In genomic region chr2:93035631-93036030, GRCm38 (mm10) we compare ENCODE assay signal across 8 mouse cellular contexts. TPM values are rescaled to one million over a fixed set of nuclear protein-coding genes. Genes with fewer than 3 reads are reported as not detected.
DNase-seq lines count a peak whose midpoint lies in the region; ATAC-seq lines count a peak whose summit lies in the region.
"Had no signal": no experiment of that assay in that cellular context is flagged by ENCODE, and none has a peak within 500 bp of the region (broad histone marks: within the 10 kb centered on the region; RNA-seq: fewer than 3 reads in every experiment).

No protein-coding gene starts in this region.

- no peak overlapping the region for H3K4me2 ChIP-seq in midbrain, embryonic 12.5 days (replicated peaks)
- H3K4me2 ChIP-seq in midbrain, embryonic 11.5 days: no peak overlapping the region
- H3K4me2 ChIP-seq in heart, embryonic 16.5 days (ENCODE audit: low read depth, low read length): no peak overlapping the region
- H3K4me2 ChIP-seq in neural tube, embryonic 15.5 days: no peak overlapping the region

- peaks cover 4% of the 10 kb centered on the region; the same call in 1 of the 2 replicates for H3K27me3 ChIP-seq in midbrain, embryonic 12.5 days
- no peaks in the 10 kb centered on the region for H3K27me3 ChIP-seq in midbrain, embryonic 11.5 days (ENCODE audit: control insufficient read depth, insufficient read depth, low read length)
- H3K27me3 ChIP-seq in heart, embryonic 16.5 days (ENCODE audit: control insufficient read depth, insufficient read depth, low read length): no peaks in the 10 kb centered on the region
- H3K27me3 ChIP-seq in neural tube, embryonic 15.5 days (replicated peaks): no peaks in the 10 kb centered on the region

- intact Hi-C loops in left cerebral cortex, postnatal 4 days (cut with DNase I): no loop called here

- peak; percentile 39; the same call in 1 of the 2 replicates for ATAC-seq in midbrain, embryonic 12.5 days (ENCODE audit: low FRiP score, low read depth)
- ATAC-seq in midbrain, embryonic 11.5 days (ENCODE audit: low FRiP score): no peak
- ATAC-seq in heart, embryonic 16.5 days (replicated peaks; ENCODE audit: extremely low read depth, insufficient read depth, low FRiP score): peak; percentile 57
- ATAC-seq in neural tube, embryonic 15.5 days (ENCODE audit: low FRiP score): no peak

- no peaks in the 10 kb centered on the region for H3K36me3 ChIP-seq in midbrain, embryonic 12.5 days
- no peaks in the 10 kb centered on the region for H3K36me3 ChIP-seq in midbrain, embryonic 11.5 days (ENCODE audit: control insufficient read depth, insufficient read depth, low read length)
- H3K36me3 ChIP-seq in heart, embryonic 16.5 days (ENCODE audit: control insufficient read depth, insufficient read depth): no peaks in the 10 kb centered on the region
- no peaks in the 10 kb centered on the region for H3K36me3 ChIP-seq in neural tube, embryonic 15.5 days

- 17% methylated on average over 7 of the region's 7 CpGs for WGBS in midbrain, embryonic 12.5 days
- WGBS in midbrain, embryonic 11.5 days: 17% methylated on average over 7 of the region's 7 CpGs
- 33% methylated on average over 7 of the region's 7 CpGs for WGBS in heart, embryonic 16.5 days
- 41% methylated on average over 7 of the region's 7 CpGs for WGBS in neural tube, embryonic 15.5 days

- no peak for DNase-seq in midbrain, embryonic 11.5 days (ENCODE audit: low spot score, missing footprints)
- DNase-seq in kidney, postnatal 4 days: peak; percentile 54 to 72
- no peak for DNase-seq in right cerebral cortex, postnatal 25 days
- DNase-seq in left cerebral cortex, postnatal 4 days: no peak

- H3K9me3 ChIP-seq in midbrain, embryonic 12.5 days: no peaks in the 10 kb centered on the region
- no peaks in the 10 kb centered on the region for H3K9me3 ChIP-seq in midbrain, embryonic 11.5 days (ENCODE audit: control insufficient read depth, low read length)
- H3K9me3 ChIP-seq in heart, embryonic 16.5 days (replicated peaks; ENCODE audit: control insufficient read depth, low read length): no peaks in the 10 kb centered on the region
- H3K9me3 ChIP-seq in neural tube, embryonic 15.5 days (replicated peaks): no peaks in the 10 kb centered on the region

- no peak overlapping the region for H3K4me3 ChIP-seq in midbrain, embryonic 12.5 days
- H3K4me3 ChIP-seq in midbrain, embryonic 11.5 days (ENCODE audit: low read depth, low read length): no peak overlapping the region
- no peak overlapping the region for H3K4me3 ChIP-seq in heart, embryonic 16.5 days (ENCODE audit: low read length)
- H3K4me3 ChIP-seq in neural tube, embryonic 15.5 days (replicated peaks): no peak overlapping the region

- no peak overlapping the region for H3K27ac ChIP-seq in midbrain, embryonic 12.5 days (replicated peaks)
- no peak overlapping the region for H3K27ac ChIP-seq in midbrain, embryonic 11.5 days (ENCODE audit: low read depth, low read length)
- H3K27ac ChIP-seq in heart, embryonic 16.5 days (ENCODE audit: low read length): peak overlapping the region; percentile 6; the same call in 1 of the 2 replicates
- H3K27ac ChIP-seq in neural tube, embryonic 15.5 days (replicated peaks): no peak overlapping the region
- H3K27ac ChIP-seq: macrophage had no signal

- H3K9ac ChIP-seq in midbrain, embryonic 12.5 days (replicated peaks): no peak overlapping the region
- H3K9ac ChIP-seq in midbrain, embryonic 11.5 days (ENCODE audit: low read length): no peak overlapping the region
- H3K9ac ChIP-seq in heart, embryonic 16.5 days (ENCODE audit: low read length): peak overlapping the region; percentile 54
- H3K9ac ChIP-seq in neural tube, embryonic 15.5 days (replicated peaks): 0 out of 2 replicates have a peak overlapping the region, but pooled peaks have one; percentile 10

- H3K4me1 ChIP-seq in midbrain, embryonic 12.5 days: peaks cover 42% of the 10 kb centered on the region
- H3K4me1 ChIP-seq in midbrain, embryonic 11.5 days (ENCODE audit: control insufficient read depth, insufficient read depth, low read length): peaks cover 23% of the 10 kb centered on the region
- peaks cover 63% of the 10 kb centered on the region for H3K4me1 ChIP-seq in heart, embryonic 16.5 days (ENCODE audit: control insufficient read depth, insufficient read depth, low read length)
- H3K4me1 ChIP-seq in neural tube, embryonic 15.5 days: peaks cover 35% of the 10 kb centered on the region

RNA-seq across cellular contexts. Expression of gene Prdm11, which starts 10.3 kb away (rescaled TPM):
- polyA plus RNA-seq in midbrain, embryonic 12.5 days (2016; fragmentation: Nextera tagmentation; extraction: Ambion mirVana): 2.0 and 3.4 TPM in 2 replicates
- polyA plus RNA-seq in midbrain, embryonic 11.5 days (2014; fragmentation: Nextera tagmentation; extraction: Ambion mirVana): 0.90 and 1.8 TPM in 2 replicates
- 3.7 and 3.9 TPM in 2 replicates for polyA plus RNA-seq in heart, embryonic 16.5 days (2015; fragmentation: Nextera tagmentation; extraction: Ambion mirVana)
- polyA plus RNA-seq in neural tube, embryonic 15.5 days (2015; fragmentation: Nextera tagmentation; extraction: Ambion mirVana): 3.2 and 3.9 TPM in 2 replicates
- total RNA-seq in left cerebral cortex, postnatal 4 days (2021): 10 to 100 TPM; 29.2 to 30.8 TPM

Comparison
In these comparisons a context has a peak if more than half of its experiments do, and no peak if none do; other contexts are left out.
1. ATAC-seq: peak in midbrain, embryonic 12.5 days (single experiment) and heart, embryonic 16.5 days (single experiment); none in midbrain, embryonic 11.5 days (single experiment) and neural tube, embryonic 15.5 days (single experiment).
2. H3K9ac ChIP-seq: peak in heart, embryonic 16.5 days (single experiment) and neural tube, embryonic 15.5 days (single experiment); none in midbrain, embryonic 12.5 days (single experiment) and midbrain, embryonic 11.5 days (single experiment).
3. DNase-seq: peak in kidney, postnatal 4 days (2 of 2); none in midbrain, embryonic 11.5 days (single experiment), right cerebral cortex, postnatal 25 days (single experiment) and left cerebral cortex, postnatal 4 days (single experiment).